Mouse (Mus musculus) forebrain, embryonic 15.5 days (tissue): Measurements from ENCODE around the gene D10Wsu102e. TPM values are rescaled to one million over a fixed set of nuclear protein-coding genes. Genes with fewer than 3 reads are reported as not detected.

ENCODE experiments used
- ATAC-seq: fragments of 200-750 bp; cut with Nextera tagmentation; replicated peaks from 2 replicates; pipeline ENCODE4 v1.8.0; 2017; ENCODE audit warnings: mild to moderate bottlenecking, moderate TSS enrichment, moderate library complexity
- H3K27ac ChIP-seq: fragments of 300-500 bp; sonication (generic); replicated peaks from 2 replicates; pipeline ENCODE4 v1.5.1; 2015; ENCODE audit warnings: mild to moderate bottlenecking, inconsistent platforms
- H3K27me3 ChIP-seq: fragments of 300-500 bp; sonication (generic); 2 replicates; pipeline ENCODE4 v1.6.1; 2015; ENCODE audit warnings: inconsistent platforms
- H3K36me3 ChIP-seq: fragments of 300-500 bp; sonication (generic); 2 replicates; pipeline ENCODE4 v1.6.1; 2015; ENCODE audit warnings: mild to moderate bottlenecking, inconsistent platforms
- H3K4me1 ChIP-seq: fragments of 300-500 bp; sonication (generic); 2 replicates; pipeline ENCODE4 v1.6.1; 2015; ENCODE audit warnings: inconsistent platforms
- H3K4me2 ChIP-seq: fragments of 300-500 bp; sonication (generic); replicated peaks from 2 replicates; pipeline ENCODE4 v1.6.1; 2015; ENCODE audit warnings: mild to moderate bottlenecking, inconsistent platforms
- H3K4me3 ChIP-seq: fragments of 300-500 bp; sonication (generic); 2 replicates; pipeline ENCODE4 v1.5.1; 2015; ENCODE audit warnings: mild to moderate bottlenecking, inconsistent platforms
- H3K9ac ChIP-seq: fragments of 300-500 bp; sonication (generic); replicated peaks from 2 replicates; pipeline ENCODE4 v1.6.1; 2015; ENCODE audit warnings: mild to moderate bottlenecking, inconsistent platforms
- H3K9me3 ChIP-seq: fragments of 300-500 bp; sonication (generic); 2 replicates; pipeline ENCODE4 v1.6.1; 2016; ENCODE audit warnings: inconsistent platforms
- WGBS: fragments of 180-500 bp; shearing (Covaris S2); methylation state at CpG from one replicate; pipeline ENCODE4 v1.1.7; 2015; ENCODE audit warnings: mixed read lengths; 5-methylcytosine and 5-hydroxymethylcytosine counted together
- polyA plus RNA-seq: library from polyadenylated mRNA; unstranded; fragments of >200 nt; fragmentation: Nextera tagmentation; extraction: Ambion mirVana; gene quantifications from 2 replicates; pipeline ENCODE4 v1.2.1, GENCODE M21; 2015

D10Wsu102e gene
- polyA plus RNA-seq, 1 experiment from 2014 or later: 1.1 TPM

DNA sequence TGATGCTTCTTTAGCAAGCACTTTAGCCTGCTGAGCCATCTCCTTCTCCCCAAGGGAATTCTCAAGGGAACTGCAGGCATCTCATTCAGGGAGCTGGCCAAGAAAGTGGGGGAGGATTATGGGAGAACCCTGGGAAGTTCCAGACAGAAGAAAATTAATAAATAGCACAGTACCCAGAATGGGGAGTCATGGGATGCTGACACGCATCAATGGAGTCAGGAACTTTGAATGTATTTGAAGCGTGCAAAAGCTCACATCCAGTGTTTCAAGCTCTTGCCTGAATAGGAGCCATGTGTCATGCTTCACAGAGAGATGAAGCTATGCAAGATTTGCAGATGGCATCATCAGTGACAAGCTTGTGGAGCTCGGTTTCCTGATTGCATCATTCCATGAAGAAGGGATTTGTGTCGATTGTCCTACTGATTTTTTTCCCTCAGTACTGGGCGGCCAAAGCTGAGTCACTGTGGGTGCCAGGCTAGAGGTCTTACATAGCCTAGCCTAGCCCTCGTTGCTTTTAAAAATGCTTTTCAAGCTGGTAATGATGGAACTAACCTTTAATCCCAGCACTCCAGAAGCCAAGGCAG is 170.5 kb downstream of the D10Wsu102e start:
- 83% methylated on average over 6 of the region's 6 CpGs for WGBS

DNA sequence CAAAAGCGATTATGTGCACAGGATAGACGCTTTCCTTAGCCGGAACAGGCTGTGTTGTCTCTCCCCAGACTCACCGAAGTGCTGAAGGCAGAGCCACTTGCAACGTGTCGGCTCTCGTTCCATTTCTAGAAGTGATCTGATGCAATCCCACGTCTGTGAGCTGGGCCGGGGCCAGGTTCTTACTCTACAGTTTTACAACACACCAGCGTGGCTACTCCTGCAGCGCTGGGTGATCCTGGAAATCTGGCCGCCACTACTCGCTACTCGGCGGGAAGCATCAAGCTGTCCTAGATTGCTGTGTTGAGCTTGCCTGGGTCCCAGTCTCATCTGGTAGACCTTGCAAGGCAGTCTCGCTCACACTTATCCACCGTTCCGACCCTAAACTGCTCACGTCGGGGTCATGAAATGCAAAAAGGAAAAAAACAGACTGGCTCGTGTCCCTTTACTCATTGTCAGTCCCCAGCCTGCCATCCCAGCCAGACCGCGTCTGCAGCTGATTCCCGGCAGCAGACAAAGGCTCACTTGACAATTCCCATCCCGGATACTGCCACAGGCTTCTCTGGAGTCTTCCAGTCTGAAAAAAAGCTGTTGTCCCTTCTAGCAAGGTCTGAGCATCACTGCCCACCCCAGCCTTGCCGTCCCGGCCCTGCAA is 173.4 kb downstream of the D10Wsu102e start:
- peak; percentile 77 for ATAC-seq
- Histone ChIP-seq H3K27ac (peak overlapping the region; percentile 83), H3K4me2 (peak overlapping the region; percentile 74), H3K9me3 (no peaks in the 10 kb centered on the region), H3K4me3 (peak overlapping the region; percentile 77), H3K27me3 (no peaks in the 10 kb centered on the region), H3K4me1 (peaks cover 9% of the 10 kb centered on the region), H3K9ac (peak overlapping the region; percentile 79), H3K36me3 (no peaks in the 10 kb centered on the region)
- 2% methylated on average over 27 of the region's 27 CpGs for WGBS

More for the DNA sequence above, 170.5 kb downstream of the D10Wsu102e start:
- Histone ChIP-seq H3K27ac (no peak overlapping the region), H3K9me3 (no peaks in the 10 kb centered on the region), H3K36me3 (peaks cover 16% of the 10 kb centered on the region), H3K4me2 (no peak overlapping the region), H3K27me3 (no peaks in the 10 kb centered on the region), H3K4me1 (peaks cover 9% of the 10 kb centered on the region), H3K4me3 (no peak overlapping the region), H3K9ac (no peak overlapping the region)
- no peak for ATAC-seq

DNA sequence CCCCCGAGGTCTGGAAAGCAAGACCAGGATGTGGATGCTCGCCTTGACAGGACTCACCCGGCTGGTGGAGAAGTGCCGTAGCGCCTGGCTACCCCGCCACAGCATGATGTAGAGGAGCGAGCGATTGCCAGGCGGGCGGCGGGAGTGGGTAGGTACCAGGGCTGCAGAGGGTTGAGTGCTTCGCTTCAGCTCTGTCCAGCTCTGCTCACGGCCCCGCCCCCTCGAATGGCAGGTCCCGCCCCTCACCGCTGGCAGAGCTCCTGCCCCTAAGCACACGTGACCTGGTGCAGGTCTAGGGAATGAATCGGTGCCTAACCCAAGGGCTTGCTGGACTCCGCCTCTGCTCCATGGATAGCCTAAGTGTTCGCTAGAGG is 173.9 kb downstream of the D10Wsu102e start, which contains the start of gene Aldh1l2:
Gene Aldh1l2 (minus strand): TSS at position 231 of the 374 bp plus-strand sequence.
- Histone ChIP-seq H3K9ac (peak within 1 kb of the TSS; percentile 79), H3K4me2 (peak within 1 kb of the TSS; percentile 74), H3K9me3 (no peaks in the 10 kb centered on the region), H3K27me3 (no peaks in the 10 kb centered on the region), H3K36me3 (no peaks in the 10 kb centered on the region), H3K4me3 (peak within 1 kb of the TSS; percentile 77), H3K4me1 (peaks cover 9% of the 10 kb centered on the region), H3K27ac (peak within 1 kb of the TSS; percentile 83)
- ATAC-seq: peak; percentile 96
- WGBS: 1% methylated on average over 21 of the region's 21 CpGs

DNA sequence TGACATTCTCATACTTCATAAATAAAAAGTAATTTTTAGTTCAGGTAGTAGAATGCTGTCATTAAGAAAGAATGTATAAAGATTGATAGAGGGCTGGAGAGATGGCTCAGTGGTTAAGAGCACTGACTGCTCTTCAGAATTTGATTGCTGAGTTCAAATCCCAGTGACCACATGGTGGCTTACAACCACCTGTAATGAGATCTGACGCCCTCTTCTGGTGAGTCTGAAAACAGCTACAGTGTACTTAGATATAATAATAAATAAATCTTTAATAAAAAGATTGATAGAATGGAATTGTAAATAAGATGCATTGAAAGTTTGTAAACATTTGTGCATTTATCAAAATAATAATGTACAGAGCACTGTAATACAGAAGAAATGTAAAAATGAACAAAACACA is 176.4 kb downstream of the D10Wsu102e start:
- Histone ChIP-seq H3K9ac (no peak overlapping the region), H3K27me3 (no peaks in the 10 kb centered on the region), H3K4me3 (no peak overlapping the region), H3K9me3 (no peaks in the 10 kb centered on the region), H3K36me3 (no peaks in the 10 kb centered on the region), H3K27ac (no peak overlapping the region), H3K4me1 (peaks cover 9% of the 10 kb centered on the region), H3K4me2 (no peak overlapping the region)
- WGBS: 4% methylated on average over 1 of the region's 1 CpGs
- no peak for ATAC-seq

Other genes with a start within 250 kb of the D10Wsu102e start
- 4.0 and 4.4 TPM in 2 replicates for gene Slc41a2, start 22.3 kb upstream of the D10Wsu102e start, polyA plus RNA-seq
- gene Aldh1l2, start 173.9 kb downstream of the D10Wsu102e start, polyA plus RNA-seq: 17.8 and 18.1 TPM in 2 replicates
- 32.3 and 35.4 TPM in 2 replicates for gene Washc4, start 183.5 kb downstream of the D10Wsu102e start, polyA plus RNA-seq